Mouse (Mus musculus) adrenal gland, postnatal 14 days (tissue): ENCODE results near the gene Selenov. TPM values are rescaled to one million over a fixed set of nuclear protein-coding genes. Genes with fewer than 3 reads are reported as not detected.
A peak's percentile ranks its signal among the peaks of the same experiment; 100 is the strongest.
"Not testable (repeated sequence)": the region's sequence is repeated elsewhere in the genome, so short reads cannot be mapped to it uniquely, and the experiment has no call there.

ENCODE experiments used
- DNase-seq: peaks from one replicate; pipeline ENCODE4 v3.0.0; 2021; ENCODE audit warnings: mixed read lengths
- total RNA-seq: library from RNA; stranded (reverse); gene quantifications from 2 replicates; pipeline ENCODE4 v1.2.3, GENCODE M21; 2021

Gene Selenov
- total RNA-seq, 1 experiment from 2014 or later, result not detected

- DNase-seq, result peak; percentile 87
Measured at GRCm38 (mm10) chr7:28294481-28294880, 3.5 kb upstream of the Selenov start.

DNA sequence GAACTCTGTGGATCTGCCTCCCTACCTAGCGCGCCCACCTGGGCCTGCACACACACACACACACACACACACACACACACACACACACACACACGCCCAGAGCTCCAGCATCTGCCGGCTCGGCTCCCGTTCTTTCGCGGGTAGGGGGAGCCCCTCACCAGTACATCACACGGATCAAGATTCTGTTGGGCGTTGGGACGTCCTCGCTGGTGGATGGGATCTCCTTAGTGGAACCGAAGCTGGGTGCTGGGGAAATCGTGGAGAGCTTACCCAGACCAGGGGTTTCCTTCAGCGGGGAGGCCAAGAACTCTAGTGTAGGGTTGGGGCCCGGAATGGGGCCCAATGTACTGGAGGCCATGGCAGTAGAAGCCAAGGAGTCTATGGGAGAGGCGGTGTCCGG is 821 bp downstream of the Selenov start:
- DNase-seq, result no peak

GRCm38 (mm10) chr7:28280630-28281029 is 10.4 kb downstream of the Selenov start:
- DNase-seq, result no peak

DNA sequence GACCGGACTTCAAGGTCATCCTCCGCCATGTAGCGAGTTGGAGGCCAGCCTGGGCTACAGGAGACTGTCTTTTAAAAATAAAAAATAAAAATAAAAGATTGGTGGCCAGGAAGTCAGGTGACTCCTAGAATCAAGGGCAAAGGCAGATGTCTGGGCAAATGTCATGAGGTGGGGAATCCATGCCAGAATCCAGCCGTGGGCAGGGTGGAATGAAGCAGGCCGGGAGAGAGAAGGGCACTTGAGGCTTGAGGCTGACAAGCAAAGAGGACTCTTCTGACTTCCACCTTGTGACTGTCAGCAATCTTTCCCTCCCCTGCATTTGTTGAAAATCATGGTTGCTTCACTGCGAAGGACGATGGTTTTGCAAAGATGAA is 12.7 kb downstream of the Selenov start:
- DNase-seq, result no peak

DNA sequence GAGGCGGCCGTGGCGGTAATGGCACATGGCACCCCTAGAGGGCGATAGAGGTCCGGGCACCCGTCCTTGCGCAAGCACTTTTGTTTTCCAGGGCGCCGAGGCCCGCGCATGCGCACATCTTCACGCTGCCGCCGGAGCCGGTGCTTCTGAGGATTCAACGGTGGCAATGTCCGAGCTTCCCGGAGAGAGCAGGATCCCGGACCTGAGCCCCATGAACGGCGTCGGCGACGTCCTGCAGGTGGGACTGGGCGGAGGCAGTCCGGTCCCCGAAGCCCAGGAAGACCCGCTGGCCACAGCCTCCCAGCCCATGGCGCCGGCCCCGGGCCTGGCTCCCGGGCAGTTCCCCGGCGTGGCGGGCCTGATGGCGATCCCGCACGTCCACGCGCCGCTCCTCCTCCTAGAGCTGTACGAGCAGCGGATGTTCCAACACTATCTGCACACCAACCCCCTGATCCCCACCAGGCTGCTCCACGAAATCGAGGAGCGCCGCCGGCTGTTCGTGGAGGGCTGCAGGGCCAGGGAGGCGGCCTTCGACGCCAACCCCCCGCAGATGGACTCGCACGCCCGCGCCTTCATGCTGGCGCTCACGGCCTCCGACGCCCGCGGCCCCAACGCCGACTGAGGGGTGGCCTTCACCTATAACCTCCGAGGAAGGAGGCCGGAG is 13.2 kb downstream of the Selenov start, which contains the start of gene Eid2b:
Gene Eid2b, plus strand, starts transcription at position 125 of the 664 bp plus-strand sequence.
- DNase-seq, result peak; percentile 97

GRCm38 (mm10) chr7:28277237-28277614 is 13.8 kb downstream of the Selenov start:
- no peak for DNase-seq

GRCm38 (mm10) chr7:28271761-28272160 is 19.2 kb downstream of the Selenov start:
- no peak for DNase-seq

- DNase-seq, result peak; percentile 21
Measured at GRCm38 (mm10) chr7:28269355-28269754, 21.6 kb downstream of the Selenov start.

- no peak for DNase-seq
Measured at GRCm38 (mm10) chr7:28268576-28268975, 22.4 kb downstream of the Selenov start.

- peak; percentile 84 for DNase-seq
Measured at GRCm38 (mm10) chr7:28268042-28268531, 22.9 kb downstream of the Selenov start.

- DNase-seq, result peak; percentile 92
Measured at GRCm38 (mm10) chr7:28267129-28268041, 23.6 kb downstream of the Selenov start, which contains the start of gene Eid2. Gene Eid2 (plus strand): TSS chr7:28267881.

DNA sequence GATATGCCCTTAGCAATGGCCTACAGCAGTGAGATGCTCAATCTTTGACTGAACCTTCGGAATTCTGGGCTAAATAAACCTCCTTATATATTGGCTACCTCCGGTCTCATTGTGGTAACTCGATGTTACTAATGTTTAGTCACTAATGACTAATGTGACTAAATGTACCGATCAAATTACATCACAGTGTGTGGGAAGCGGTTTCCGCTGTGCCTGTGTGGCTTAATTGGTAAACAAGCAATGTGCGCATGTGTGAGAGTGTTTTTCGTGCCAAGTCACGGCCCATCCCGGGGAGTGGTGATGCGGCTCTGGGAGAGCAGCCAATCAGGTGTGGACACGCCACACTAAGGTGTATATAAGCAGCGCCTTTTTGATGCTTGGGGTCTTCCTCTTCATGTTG is 25.6 kb downstream of the Selenov start:
- no peak for DNase-seq

GRCm38 (mm10) chr7:28263786-28264185 is 27.2 kb downstream of the Selenov start:
- DNase-seq, result peak; percentile 88

DNA sequence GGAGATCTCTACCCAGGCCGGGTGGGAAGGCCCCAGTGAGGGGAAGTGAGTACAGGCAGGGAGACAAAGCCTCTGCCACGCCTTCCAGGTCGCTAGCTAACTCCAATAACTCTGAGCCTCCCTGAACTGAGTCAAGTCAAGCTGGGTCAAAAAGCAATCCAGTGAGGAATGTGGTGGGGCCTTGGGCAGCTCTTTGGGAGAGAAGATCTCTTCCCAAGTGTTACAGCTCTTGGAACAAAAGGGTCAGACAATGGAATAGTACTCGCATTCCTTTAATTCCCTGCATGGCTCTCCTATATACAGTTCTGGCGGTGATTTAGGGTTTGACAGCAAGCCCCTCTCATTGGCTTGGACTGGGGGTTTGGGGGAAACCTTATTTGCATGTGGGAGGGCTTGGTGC is 28.1 kb downstream of the Selenov start:
- DNase-seq, result no peak

DNA sequence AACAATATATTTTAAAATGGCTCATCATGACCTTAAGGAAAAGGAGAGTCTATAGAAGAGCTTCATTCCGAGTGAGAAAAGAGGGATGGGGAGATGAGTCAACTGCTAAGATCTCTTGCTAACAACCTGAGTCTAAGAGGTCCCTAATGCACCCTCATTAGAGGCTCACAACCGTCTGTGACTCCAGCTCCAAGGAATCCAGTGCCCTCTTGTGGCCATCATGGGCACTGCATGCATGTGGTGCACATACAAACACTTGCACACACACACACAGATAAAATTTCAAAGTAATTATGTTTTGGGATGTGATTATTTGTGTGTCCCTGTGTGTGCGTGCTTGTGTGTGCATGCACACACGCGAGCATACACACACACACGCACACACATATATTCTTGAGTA is 35.5 kb downstream of the Selenov start:
- no peak for DNase-seq

- no peak for DNase-seq
Measured at GRCm38 (mm10) chr7:28254591-28254990, 36.4 kb downstream of the Selenov start.

- no peak for DNase-seq
Measured at GRCm38 (mm10) chr7:28251976-28252375, 39.0 kb downstream of the Selenov start.

DNA sequence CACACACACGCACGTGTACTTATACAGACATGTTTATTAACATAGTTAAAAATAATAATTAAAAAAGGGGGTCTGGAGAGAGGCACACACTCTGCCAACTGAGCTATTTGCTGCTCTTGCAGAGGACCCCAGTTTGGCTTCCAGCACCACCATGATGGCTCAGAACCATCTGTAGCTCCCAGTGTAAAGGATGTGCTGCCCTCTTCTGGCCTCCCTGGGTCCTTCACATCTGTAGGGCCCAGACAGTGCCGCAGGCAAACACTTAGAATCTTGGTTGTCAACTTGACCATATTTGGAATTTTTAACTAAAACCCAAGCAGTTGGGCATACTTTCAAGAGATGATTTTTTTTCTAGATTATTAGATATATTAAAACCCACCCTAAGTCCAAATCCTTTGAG is 42.0 kb downstream of the Selenov start:
- DNase-seq, result no peak

GRCm38 (mm10) chr7:28243943-28244342 is 47.0 kb downstream of the Selenov start:
- DNase-seq, result not testable (repeated sequence)
